Mouse (Mus musculus) stomach, embryonic 14.5 days (tissue): ENCODE results near the gene Galk1. TPM values are rescaled to one million over a fixed set of nuclear protein-coding genes. Genes with fewer than 3 reads are reported as not detected.

ENCODE experiments used
- ATAC-seq: fragments of 200-750 bp; cut with Nextera tagmentation; 2 replicates; pipeline ENCODE4 v1.8.0; 2017; ENCODE audit warnings: low read depth, moderate TSS enrichment; ENCODE audit not compliant: insufficient number of reproducible peaks, insufficient read depth, low FRiP score
- H3K27ac ChIP-seq: fragments of 300-500 bp; sonication (generic); 2 replicates; pipeline ENCODE4 v1.5.1; 2014; ENCODE audit warnings: mild to moderate bottlenecking, low read length, moderate library complexity, mixed read lengths
- H3K27me3 ChIP-seq: fragments of 300-500 bp; sonication (generic); 2 replicates; pipeline ENCODE4 v1.6.1; 2014; ENCODE audit warnings: low read length, control low read depth, mixed read lengths; ENCODE audit not compliant: control insufficient read depth, insufficient read depth
- H3K36me3 ChIP-seq: fragments of 300-500 bp; sonication (generic); 2 replicates; pipeline ENCODE4 v1.6.1; 2014; ENCODE audit warnings: mild to moderate bottlenecking, control low read depth, low read length, moderate library complexity, mixed read lengths; ENCODE audit not compliant: control insufficient read depth, insufficient read depth
- H3K4me1 ChIP-seq: fragments of 300-500 bp; sonication (generic); 2 replicates; pipeline ENCODE4 v1.6.1; 2014; ENCODE audit warnings: low read length, control low read depth, mixed read lengths; ENCODE audit not compliant: control insufficient read depth, insufficient read depth
- H3K4me2 ChIP-seq: fragments of 300-500 bp; sonication (generic); replicated peaks from 2 replicates; pipeline ENCODE4 v1.6.1; 2014; ENCODE audit warnings: low read depth, low read length, control low read depth
- H3K4me3 ChIP-seq: fragments of 300-500 bp; sonication (generic); 2 replicates; pipeline ENCODE4 v1.5.1; 2014; ENCODE audit warnings: low read depth, low read length, control low read depth
- H3K9ac ChIP-seq: fragments of 300-500 bp; sonication (generic); replicated peaks from 2 replicates; pipeline ENCODE4 v1.6.1; 2014; ENCODE audit warnings: low read depth, mild to moderate bottlenecking, control low read depth, low read length, moderate library complexity, mixed read lengths
- H3K9me3 ChIP-seq: fragments of 300-500 bp; sonication (generic); 2 replicates; pipeline ENCODE4 v1.6.1; 2016; ENCODE audit warnings: low read depth, low read length, control low read depth; ENCODE audit not compliant: control insufficient read depth
- WGBS: fragments of 180-500 bp; shearing (Covaris S2); extraction: QIAGEN DNeasy Blood & Tissue Kit; methylation state at CpG from one replicate; pipeline ENCODE4 v1.1.7; 2014; 5-methylcytosine and 5-hydroxymethylcytosine counted together
- polyA plus RNA-seq: library from polyadenylated mRNA; unstranded; fragments of >200 nt; fragmentation: Nextera tagmentation; extraction: Ambion mirVana; gene quantifications from 2 replicates; pipeline ENCODE4 v1.2.1, GENCODE M21; 2014

Gene Galk1
- polyA plus RNA-seq, 1 experiment from 2014 or later: 164 TPM

- H3K36me3 ChIP-seq: peaks cover 17% of the 10 kb centered on the region; the same call in 1 of the 2 replicates
- peak overlapping the region; percentile 10 for H3K4me3 ChIP-seq
- H3K4me1 ChIP-seq: 0 out of 2 replicates have a peak, but pooled peaks cover 5% of the 10 kb centered on the region
- H3K27ac ChIP-seq: peak overlapping the region; percentile 79; the same call in 1 of the 2 replicates
- H3K9me3 ChIP-seq: no peaks in the 10 kb centered on the region; the same call in 1 of the 2 replicates
- WGBS: 34% methylated on average over 8 of the region's 8 CpGs
- H3K27me3 ChIP-seq: no peaks in the 10 kb centered on the region
- no peak overlapping the region; the same call in 1 of the 2 replicates for H3K9ac ChIP-seq
- no peak for ATAC-seq
- H3K4me2 ChIP-seq: peak overlapping the region; percentile 65
These were observed 8.2 kb downstream of the Galk1 start for GRCm38 (mm10) chr11:116004186-116004823.

- ATAC-seq: no peak
- 84% methylated on average over 3 of the region's 3 CpGs for WGBS
- H3K4me1 ChIP-seq: 0 out of 2 replicates have a peak, but pooled peaks cover 5% of the 10 kb centered on the region
These were observed 9.6 kb downstream of the Galk1 start for GRCm38 (mm10) chr11:116002894-116003293.

GRCm38 (mm10) chr11:116001725-116002124 lies 10.8 kb downstream of the Galk1 start:
- no peaks in the 10 kb centered on the region; the same call in 1 of the 2 replicates for H3K9me3 ChIP-seq
- no peak overlapping the region for H3K4me2 ChIP-seq
- 75% methylated on average over 6 of the region's 6 CpGs for whole genome bisulfite sequencing

More at GRCm38 (mm10) chr11:116002894-116003293, 9.6 kb downstream of the Galk1 start:
- Histone ChIP-seq H3K4me2 (no peak overlapping the region), H3K9me3 (no peaks in the 10 kb centered on the region; the same call in 1 of the 2 replicates), H3K27ac (no peak overlapping the region), H3K9ac (no peak overlapping the region), H3K36me3 (peaks cover 11% of the 10 kb centered on the region; the same call in 1 of the 2 replicates), H3K4me3 (no peak overlapping the region), H3K27me3 (no peaks in the 10 kb centered on the region)

GRCm38 (mm10) chr11:116000607-116001006 lies 11.9 kb downstream of the Galk1 start:
- ATAC-seq: no peak
- H3K4me3 ChIP-seq: no peak overlapping the region
- no peak overlapping the region for H3K4me2 ChIP-seq
- H3K27ac ChIP-seq: no peak overlapping the region
- H3K9me3 ChIP-seq: no peaks in the 10 kb centered on the region; the same call in 1 of the 2 replicates
- no peaks in the 10 kb centered on the region for H3K27me3 ChIP-seq
- H3K9ac ChIP-seq: no peak overlapping the region
- WGBS: 55% methylated on average over 10 of the region's 10 CpGs
- no peaks in the 10 kb centered on the region for H3K36me3 ChIP-seq
- H3K4me1 ChIP-seq: 0 out of 2 replicates have a peak, but pooled peaks cover 5% of the 10 kb centered on the region

More at GRCm38 (mm10) chr11:116001725-116002124, 10.8 kb downstream of the Galk1 start:
- ATAC-seq: no peak
- Histone ChIP-seq H3K27me3 (no peaks in the 10 kb centered on the region), H3K27ac (no peak overlapping the region), H3K9ac (no peak overlapping the region), H3K4me1 (0 out of 2 replicates have a peak, but pooled peaks cover 5% of the 10 kb centered on the region), H3K36me3 (no peaks in the 10 kb centered on the region; the same call in 1 of the 2 replicates), H3K4me3 (no peak overlapping the region)

GRCm38 (mm10) chr11:115999538-116000143 lies 12.9 kb downstream of the Galk1 start:
- Histone ChIP-seq H3K4me3 (no peak overlapping the region), H3K4me2 (no peak overlapping the region), H3K9ac (no peak overlapping the region), H3K27me3 (no peaks in the 10 kb centered on the region), H3K4me1 (no peaks in the 10 kb centered on the region), H3K27ac (no peak overlapping the region), H3K36me3 (no peaks in the 10 kb centered on the region), H3K9me3 (no peaks in the 10 kb centered on the region; the same call in 1 of the 2 replicates)
- WGBS: 16% methylated on average over 14 of the region's 14 CpGs
- no peak for ATAC-seq

- H3K4me3 ChIP-seq: no peak overlapping the region
- no peaks in the 10 kb centered on the region for H3K27me3 ChIP-seq
- 55% methylated on average over 7 of the region's 7 CpGs for WGBS
- H3K9me3 ChIP-seq: no peaks in the 10 kb centered on the region; the same call in 1 of the 2 replicates
- no peak overlapping the region for H3K27ac ChIP-seq
- H3K9ac ChIP-seq: no peak overlapping the region
- no peak for ATAC-seq
- no peaks in the 10 kb centered on the region for H3K4me1 ChIP-seq
- H3K4me2 ChIP-seq: no peak overlapping the region
- H3K36me3 ChIP-seq: no peaks in the 10 kb centered on the region
These were observed 13.5 kb downstream of the Galk1 start for GRCm38 (mm10) chr11:115999027-115999426.

GRCm38 (mm10) chr11:115997662-115998061 lies 14.9 kb downstream of the Galk1 start:
- H3K9me3 ChIP-seq: no peaks in the 10 kb centered on the region
- no peak overlapping the region for H3K9ac ChIP-seq
- no peaks in the 10 kb centered on the region for H3K36me3 ChIP-seq
- H3K27ac ChIP-seq: no peak overlapping the region
- H3K4me2 ChIP-seq: no peak overlapping the region
- WGBS: 59% methylated on average over 5 of the region's 5 CpGs
- no peak overlapping the region for H3K4me3 ChIP-seq
- no peak for ATAC-seq
- no peaks in the 10 kb centered on the region for H3K27me3 ChIP-seq
- no peaks in the 10 kb centered on the region for H3K4me1 ChIP-seq

- H3K36me3 ChIP-seq: no peaks in the 10 kb centered on the region
- H3K9ac ChIP-seq: no peak overlapping the region
- WGBS: 77% methylated on average over 4 of the region's 4 CpGs
- no peak overlapping the region for H3K27ac ChIP-seq
- no peaks in the 10 kb centered on the region for H3K9me3 ChIP-seq
- H3K4me3 ChIP-seq: no peak overlapping the region
- no peaks in the 10 kb centered on the region for H3K4me1 ChIP-seq
- no peak for ATAC-seq
- no peak overlapping the region for H3K4me2 ChIP-seq
- H3K27me3 ChIP-seq: no peaks in the 10 kb centered on the region
These were observed 15.5 kb downstream of the Galk1 start for GRCm38 (mm10) chr11:115997047-115997446.
